24 mouse cellular contexts compared by ENCODE assay signal in genomic region chr15:8832970-8833369, GRCm38 (mm10).
DNase-seq lines count a peak whose midpoint lies in the region; ATAC-seq lines count a peak whose summit lies in the region.
"Had no signal": no experiment of that assay in that cellular context is flagged by ENCODE, and none has a peak within 500 bp of the region (broad histone marks: within the 10 kb centered on the region; RNA-seq: fewer than 3 reads in every experiment).

No protein-coding gene starts in this region.

- WGBS in embryonic facial prominence, embryonic 14.5 days = 35% methylated on average over 1 of the region's 1 CpGs

- no peaks in the 10 kb centered on the region for H3K9me3 ChIP-seq in embryonic facial prominence, embryonic 14.5 days (ENCODE audit: control insufficient read depth, low read length)
- H3K9me3 ChIP-seq: forebrain, embryonic 12.5 days; hindbrain, embryonic 13.5 days; limb, embryonic 15.5 days; midbrain, embryonic 15.5 days; neural tube, embryonic 13.5 days had no signal

- no peak overlapping the region for H3K4me2 ChIP-seq in embryonic facial prominence, embryonic 14.5 days (ENCODE audit: low read depth, low read length)
- H3K4me2 ChIP-seq: forebrain, embryonic 12.5 days; hindbrain, embryonic 13.5 days; limb, embryonic 15.5 days; lung, embryonic 14.5 days; midbrain, embryonic 15.5 days; neural tube, embryonic 13.5 days had no signal

- DNase-seq in cerebellum, adult 11 months = peak; percentile 20
- peak; percentile 39 to 41 for DNase-seq in right cerebral cortex, postnatal 10 days (ENCODE audit: low spot score in 2 of 2)
- no peak for DNase-seq in right cerebral cortex, postnatal 36 days (ENCODE audit: low spot score in 2 of 2)
- peak; percentile 21 for DNase-seq in adipocyte (ENCODE audit: low spot score)
- peak; percentile 60 for DNase-seq in embryonic facial prominence, embryonic 14.5 days (ENCODE audit: low spot score)
- no peak for DNase-seq in left cerebral cortex, adult 18-20 months (ENCODE audit: low spot score in 2 of 2)
- DNase-seq in thymus, postnatal 36 days = no peak
- DNase-seq: gastrocnemius, postnatal 36 days; kidney, adult 18-20 months; lung, embryonic 14.5 days; lung, postnatal 36 days; right cerebral cortex, adult 18-20 months; spleen, adult 18-20 months; thymus, postnatal 25 days had no signal

- no peak overlapping the region for H3K27ac ChIP-seq in embryonic facial prominence, embryonic 14.5 days (replicated peaks; ENCODE audit: low read depth, low read length)
- H3K27ac ChIP-seq: hindbrain, embryonic 13.5 days; left cerebral cortex, adult 2 months; limb, embryonic 15.5 days; liver, embryonic 14.5 days; midbrain, embryonic 15.5 days; neural tube, embryonic 13.5 days had no signal

- peaks cover 14% of the 10 kb centered on the region; the same call in 1 of the 2 replicates for H3K4me1 ChIP-seq in embryonic facial prominence, embryonic 14.5 days (ENCODE audit: control insufficient read depth, insufficient read depth, low read length)
- H3K4me1 ChIP-seq: megakaryocyte, embryonic 14.5 days had no signal

- H3K36me3 ChIP-seq in embryonic facial prominence, embryonic 14.5 days (ENCODE audit: control insufficient read depth, insufficient read depth, low read length) = no peaks in the 10 kb centered on the region
- H3K36me3 ChIP-seq: forebrain, embryonic 12.5 days; hindbrain, embryonic 13.5 days; limb, embryonic 15.5 days; midbrain, embryonic 15.5 days; neural tube, embryonic 13.5 days had no signal

- no peak overlapping the region for H3K9ac ChIP-seq in embryonic facial prominence, embryonic 14.5 days (ENCODE audit: low read depth, low read length)
- H3K9ac ChIP-seq: forebrain, embryonic 12.5 days; hindbrain, embryonic 13.5 days; limb, embryonic 15.5 days; liver, embryonic 14.5 days; lung, embryonic 14.5 days; midbrain, embryonic 15.5 days; neural tube, embryonic 13.5 days had no signal

- ATAC-seq in cerebellum, adult (ENCODE audit: insufficient number of reproducible peaks, low FRiP score, low TSS enrichment) = no peak
- no peak for ATAC-seq in embryonic facial prominence, embryonic 14.5 days (ENCODE audit: low read depth)
- ATAC-seq: inflammation-experienced regulatory T-cells, adult 6 months had no signal

- H3K27me3 ChIP-seq in embryonic facial prominence, embryonic 14.5 days (replicated peaks; ENCODE audit: control insufficient read depth, insufficient read depth, low read length) = no peaks in the 10 kb centered on the region
- H3K27me3 ChIP-seq: forebrain, embryonic 12.5 days; hindbrain, embryonic 13.5 days; limb, embryonic 15.5 days; megakaryocyte, embryonic 14.5 days; midbrain, embryonic 15.5 days; neural tube, embryonic 13.5 days had no signal

- no peak overlapping the region for H3K4me3 ChIP-seq in embryonic facial prominence, embryonic 14.5 days (ENCODE audit: low read depth, low read length)
- H3K4me3 ChIP-seq: forebrain, embryonic 12.5 days; hindbrain, embryonic 13.5 days; left cerebral cortex, adult 2 months; limb, embryonic 15.5 days; megakaryocyte, embryonic 14.5 days; midbrain, embryonic 15.5 days; neural tube, embryonic 13.5 days had no signal

Comparison
In these comparisons a context has a peak if more than half of its experiments do, and no peak if none do; other contexts are left out.
1. DNase-seq: peak in cerebellum, adult 11 months (single experiment), right cerebral cortex, postnatal 10 days (2 of 2), adipocyte (single experiment) and embryonic facial prominence, embryonic 14.5 days (single experiment); none in right cerebral cortex, postnatal 36 days (0 of 2), left cerebral cortex, adult 18-20 months (0 of 2) and thymus, postnatal 36 days (0 of 2).